Mouse (Mus musculus): ENCODE measurements around the gene Rora.

DNA sequence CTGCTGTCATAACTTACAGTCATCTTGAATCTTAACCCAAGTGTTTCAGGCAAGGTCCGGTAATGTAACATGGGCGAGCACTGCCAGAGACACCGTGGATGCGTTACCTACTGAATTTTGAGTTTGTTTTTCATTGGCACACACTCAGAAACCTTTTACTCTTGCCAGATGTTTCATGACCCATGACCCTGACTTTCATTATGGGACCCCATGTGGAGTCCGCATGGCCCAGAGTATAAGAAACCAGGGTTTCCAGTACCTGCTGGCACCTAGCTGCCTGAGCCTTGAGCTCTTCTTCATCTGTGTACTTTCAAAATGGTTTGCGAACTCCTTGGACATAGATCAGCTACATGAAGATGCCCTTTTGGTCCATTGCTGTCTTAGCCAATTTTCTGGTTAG, 179.7 kb downstream of the Rora start:
- TF ChIP-seq POLR2A (IDR thresholded peaks at IDR 0.05; ENCODE audit: borderline replicate concordance, extremely low read depth, insufficient read depth, insufficient read length, poor library complexity, severe bottlenecking) (no peak), CTCF (IDR thresholded peaks at IDR 0.05; ENCODE audit: borderline replicate concordance, extremely low read depth, insufficient read depth, insufficient read length) (no peak)

All from brain, embryonic 14.5 days (tissue).